Mouse (Mus musculus): ENCODE data around the gene Kbtbd13. TPM values are rescaled to one million over a fixed set of nuclear protein-coding genes. Genes with fewer than 3 reads are reported as not detected.

The Kbtbd13 gene
- polyA plus RNA-seq (2015; fragmentation: Nextera tagmentation; extraction: Ambion mirVana) = 0.32 and 0.47 TPM in 2 replicates

- Histone ChIP-seq H3K4me3 (peak within 1 kb of the TSS; percentile 41), H3K4me2 (peak within 1 kb of the TSS; percentile 58), H3K27me3 (peaks cover 56% of the 10 kb centered on the region), H3K27ac (replicated peaks) (no peak within 1 kb of the TSS), H3K9me3 (no peaks in the 10 kb centered on the region), H3K9ac (peak within 1 kb of the TSS; percentile 45), H3K36me3 (no peaks in the 10 kb centered on the region), H3K4me1 (replicated peaks) (peaks cover 10% of the 10 kb centered on the region)
- ATAC-seq (ENCODE audit: low read depth) = no peak
- WGBS = 39% methylated on average over 8 of the region's 8 CpGs
Measured at GRCm38 (mm10) chr9:65391613-65391964, at the start of gene Kbtbd13. Gene Kbtbd13, minus strand, starts transcription at chr9:65391652.

- ATAC-seq (ENCODE audit: low read depth) = peak; percentile 92
- peaks cover 17% of the 10 kb centered on the region for H3K4me1 ChIP-seq (replicated peaks)
- no peaks in the 10 kb centered on the region for H3K9me3 ChIP-seq
- peak within 1 kb of the TSS; percentile 91 for H3K9ac ChIP-seq
- WGBS = under 1% methylated on average over 54 of the region's 54 CpGs
- peaks cover 17% of the 10 kb centered on the region for H3K36me3 ChIP-seq
- no peaks in the 10 kb centered on the region for H3K27me3 ChIP-seq
- H3K27ac ChIP-seq (replicated peaks) = 0 out of 2 replicates have a peak within 1 kb of the TSS, but pooled peaks have one; percentile 46
- H3K4me2 ChIP-seq = peak within 1 kb of the TSS; percentile 68
- peak within 1 kb of the TSS; percentile 98 for H3K4me3 ChIP-seq
Measured at GRCm38 (mm10) chr9:65435671-65436301, 44.3 kb upstream of the Kbtbd13 start, which contains the start of gene Mtfmt. Gene Mtfmt, plus strand, starts transcription at chr9:65435782.

DNA sequence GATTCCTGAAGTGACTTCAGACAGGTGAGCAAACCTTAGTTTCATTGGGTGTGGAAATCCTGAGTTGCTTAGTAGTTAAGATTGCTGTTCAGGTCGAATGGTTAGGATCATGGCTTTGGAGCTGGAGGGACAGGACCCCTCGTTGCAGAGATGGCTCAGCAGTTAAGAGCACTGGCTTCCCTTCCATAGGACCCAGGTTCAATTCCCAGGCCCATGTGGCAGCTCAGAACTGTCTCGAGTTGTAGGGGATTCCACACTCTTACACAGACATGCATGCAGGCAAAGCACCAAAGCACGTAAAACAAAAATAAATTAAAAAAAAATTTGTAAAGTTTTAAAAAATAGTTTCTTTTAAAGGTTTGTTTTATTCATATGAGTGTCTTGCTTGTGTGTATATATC lies 43.8 kb upstream of the Kbtbd13 start:
- Histone ChIP-seq H3K27me3 (no peaks in the 10 kb centered on the region), H3K4me3 (0 out of 2 replicates have a peak overlapping the region, but pooled peaks have one; percentile 98), H3K4me1 (replicated peaks) (peaks cover 17% of the 10 kb centered on the region), H3K9ac (no peak overlapping the region), H3K36me3 (peaks cover 11% of the 10 kb centered on the region), H3K27ac (replicated peaks) (no peak overlapping the region), H3K9me3 (no peaks in the 10 kb centered on the region), H3K4me2 (no peak overlapping the region)
- WGBS = 73% methylated on average over 4 of the region's 4 CpGs
- ATAC-seq (ENCODE audit: low read depth) = peak; percentile 51; the same call in 1 of the 2 replicates

GRCm38 (mm10) chr9:65434140-65434539 lies 42.7 kb upstream of the Kbtbd13 start:
- no peak overlapping the region for H3K4me2 ChIP-seq
- H3K9ac ChIP-seq = no peak overlapping the region
- ATAC-seq (ENCODE audit: low read depth) = no peak
- peaks cover 17% of the 10 kb centered on the region for H3K4me1 ChIP-seq (replicated peaks)
- no peak overlapping the region for H3K27ac ChIP-seq (replicated peaks)
- no peak overlapping the region for H3K4me3 ChIP-seq
- no peaks in the 10 kb centered on the region for H3K9me3 ChIP-seq
- no peaks in the 10 kb centered on the region for H3K27me3 ChIP-seq
- WGBS = 63% methylated on average over 5 of the region's 5 CpGs
- peaks cover 3% of the 10 kb centered on the region for H3K36me3 ChIP-seq

DNA sequence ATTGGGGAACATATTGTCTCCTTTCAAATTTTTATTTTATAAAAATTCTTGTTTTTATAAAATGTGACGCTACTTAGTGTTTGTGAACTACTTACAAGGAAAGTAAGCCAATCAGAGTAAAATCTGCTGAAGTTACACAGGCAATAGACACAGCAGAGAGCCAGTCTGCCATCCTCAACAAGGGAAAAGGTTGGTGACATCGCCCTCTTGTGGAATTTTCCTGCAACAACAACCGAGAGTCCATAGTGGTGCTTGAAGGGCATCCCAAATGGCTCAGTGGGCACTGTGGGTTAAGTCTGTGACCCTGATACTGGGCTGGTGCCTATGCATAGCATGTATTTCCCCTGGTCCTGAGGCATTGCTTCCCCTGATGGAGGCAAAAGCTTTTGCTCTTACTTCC lies 40.8 kb upstream of the Kbtbd13 start:
- Histone ChIP-seq H3K36me3 (no peaks in the 10 kb centered on the region), H3K4me1 (replicated peaks) (peaks cover 11% of the 10 kb centered on the region), H3K9me3 (no peaks in the 10 kb centered on the region), H3K27me3 (no peaks in the 10 kb centered on the region), H3K4me3 (no peak overlapping the region), H3K27ac (replicated peaks) (no peak overlapping the region), H3K4me2 (no peak overlapping the region), H3K9ac (no peak overlapping the region)
- no peak for ATAC-seq (ENCODE audit: low read depth)
- WGBS = 4% methylated on average over 3 of the region's 3 CpGs

DNA sequence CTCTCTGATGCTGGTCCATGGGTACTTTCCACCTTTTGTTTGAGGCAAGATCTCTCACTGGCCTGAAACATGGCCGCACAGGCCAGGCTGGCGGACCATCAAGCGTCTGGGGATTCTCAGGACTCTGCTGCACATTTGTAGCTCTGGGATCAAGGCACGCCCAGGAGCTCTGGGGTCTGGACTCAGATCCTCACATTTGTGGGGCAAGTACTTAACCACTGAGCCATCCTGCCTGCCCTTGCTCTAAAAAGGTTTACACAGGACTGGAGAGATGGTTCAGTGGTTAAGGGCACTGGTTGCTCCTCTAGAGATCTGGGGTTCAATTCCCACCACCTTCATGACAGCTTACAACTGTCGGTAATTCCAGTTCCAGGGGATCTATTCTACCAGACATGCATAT lies 39.5 kb upstream of the Kbtbd13 start:
- no peaks in the 10 kb centered on the region for H3K36me3 ChIP-seq
- H3K9ac ChIP-seq = no peak overlapping the region
- H3K9me3 ChIP-seq = no peaks in the 10 kb centered on the region
- no peaks in the 10 kb centered on the region for H3K27me3 ChIP-seq
- ATAC-seq (ENCODE audit: low read depth) = no peak
- WGBS = 90% methylated on average over 5 of the region's 5 CpGs
- no peak overlapping the region for H3K27ac ChIP-seq (replicated peaks)
- no peaks in the 10 kb centered on the region for H3K4me1 ChIP-seq (replicated peaks)
- no peak overlapping the region for H3K4me2 ChIP-seq
- no peak overlapping the region for H3K4me3 ChIP-seq

DNA sequence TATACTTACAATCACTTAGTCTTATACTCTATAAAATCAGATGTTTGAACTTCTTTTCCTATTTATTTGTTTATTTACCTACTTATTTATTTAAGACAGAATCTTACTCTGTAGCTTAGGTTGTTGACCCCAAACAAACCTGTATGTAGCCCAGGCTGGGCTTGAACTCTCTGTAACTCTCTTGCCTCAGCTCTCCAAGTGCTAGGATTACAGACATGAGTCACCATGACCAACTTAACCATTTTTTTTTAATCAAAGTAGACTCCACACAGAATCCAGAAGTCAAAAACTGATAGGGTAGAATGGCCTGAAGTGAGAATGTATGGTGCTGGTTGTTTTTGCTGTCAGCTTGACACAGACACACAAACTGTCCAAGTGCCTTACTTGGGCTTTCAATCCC lies 38.9 kb upstream of the Kbtbd13 start:
- no peak overlapping the region for H3K9ac ChIP-seq
- no peaks in the 10 kb centered on the region for H3K27me3 ChIP-seq
- ATAC-seq (ENCODE audit: low read depth) = no peak
- H3K4me2 ChIP-seq = no peak overlapping the region
- H3K9me3 ChIP-seq = no peaks in the 10 kb centered on the region
- no peak overlapping the region for H3K27ac ChIP-seq (replicated peaks)
- no peak overlapping the region for H3K4me3 ChIP-seq
- H3K36me3 ChIP-seq = no peaks in the 10 kb centered on the region
- H3K4me1 ChIP-seq (replicated peaks) = no peaks in the 10 kb centered on the region

DNA sequence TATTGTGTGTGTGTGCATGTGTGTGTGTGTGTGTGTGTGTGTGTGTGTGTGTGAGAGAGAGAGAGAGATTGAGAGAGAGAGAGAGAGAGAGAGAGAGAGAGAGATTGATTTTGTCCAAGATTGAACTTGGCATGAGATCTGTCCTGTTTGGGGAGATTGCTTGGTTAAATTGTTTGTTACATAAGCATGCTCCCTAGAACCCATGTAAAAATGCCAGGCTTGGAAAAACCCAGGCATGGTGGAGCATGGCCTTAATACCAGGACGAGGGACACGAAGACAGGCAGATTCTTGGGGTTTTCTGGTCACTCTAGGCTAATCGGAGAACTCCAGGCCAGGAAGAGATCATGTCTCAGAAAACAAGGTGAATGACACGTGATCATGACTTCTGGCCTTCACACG lies 36.6 kb upstream of the Kbtbd13 start:
- no peak overlapping the region for H3K9ac ChIP-seq
- 91% methylated on average over 5 of the region's 5 CpGs for WGBS
- H3K27me3 ChIP-seq = no peaks in the 10 kb centered on the region
- no peaks in the 10 kb centered on the region for H3K9me3 ChIP-seq
- H3K4me1 ChIP-seq (replicated peaks) = no peaks in the 10 kb centered on the region
- no peak overlapping the region for H3K27ac ChIP-seq (replicated peaks)
- H3K36me3 ChIP-seq = no peaks in the 10 kb centered on the region
- no peak overlapping the region for H3K4me2 ChIP-seq
- ATAC-seq (ENCODE audit: low read depth) = no peak
- no peak overlapping the region for H3K4me3 ChIP-seq

GRCm38 (mm10) chr9:65427511-65427910 lies 36.1 kb upstream of the Kbtbd13 start:
- 75% methylated on average over 2 of the region's 2 CpGs for WGBS
- Histone ChIP-seq H3K9ac (no peak overlapping the region), H3K9me3 (no peaks in the 10 kb centered on the region), H3K27me3 (no peaks in the 10 kb centered on the region), H3K4me3 (no peak overlapping the region), H3K27ac (replicated peaks) (no peak overlapping the region), H3K4me2 (no peak overlapping the region), H3K4me1 (replicated peaks) (no peaks in the 10 kb centered on the region), H3K36me3 (no peaks in the 10 kb centered on the region)
- no peak for ATAC-seq (ENCODE audit: low read depth)

DNA sequence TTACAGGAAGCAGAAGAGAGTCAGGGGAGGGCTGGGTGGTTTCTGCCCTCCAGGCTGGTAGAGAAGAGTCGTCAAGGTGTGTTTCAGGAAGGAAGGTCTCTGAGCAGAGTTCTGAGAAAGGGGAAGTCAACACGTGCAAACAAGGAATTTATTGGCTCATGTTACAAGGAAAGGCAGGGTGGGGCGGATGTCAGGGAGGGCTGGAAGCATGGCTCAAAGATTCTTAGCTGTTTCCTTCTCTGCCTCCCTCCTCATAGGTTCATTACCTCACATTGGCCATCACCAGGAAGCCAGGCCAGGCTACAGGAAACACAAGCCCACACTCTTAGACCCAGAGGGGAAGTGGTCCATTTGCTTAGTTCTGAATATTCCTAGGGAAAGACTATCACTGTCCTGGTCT lies 32.9 kb upstream of the Kbtbd13 start:
- no peaks in the 10 kb centered on the region for H3K4me1 ChIP-seq (replicated peaks)
- no peak overlapping the region for H3K9ac ChIP-seq
- no peak overlapping the region for H3K4me3 ChIP-seq
- no peaks in the 10 kb centered on the region for H3K9me3 ChIP-seq
- no peak for ATAC-seq (ENCODE audit: low read depth)
- no peak overlapping the region for H3K4me2 ChIP-seq
- no peaks in the 10 kb centered on the region for H3K27me3 ChIP-seq
- WGBS = 38% methylated on average over 3 of the region's 3 CpGs
- H3K36me3 ChIP-seq = no peaks in the 10 kb centered on the region
- H3K27ac ChIP-seq (replicated peaks) = no peak overlapping the region

- no peak within 1 kb of the TSS for H3K27ac ChIP-seq (replicated peaks)
- no peak within 1 kb of the TSS for H3K4me3 ChIP-seq
- no peaks in the 10 kb centered on the region for H3K4me1 ChIP-seq (replicated peaks)
- no peak for ATAC-seq (ENCODE audit: low read depth)
- H3K9me3 ChIP-seq = no peaks in the 10 kb centered on the region
- H3K27me3 ChIP-seq = no peaks in the 10 kb centered on the region
- 77% methylated on average over 11 of the region's 11 CpGs for WGBS
- no peak within 1 kb of the TSS for H3K9ac ChIP-seq
- H3K4me2 ChIP-seq = no peak within 1 kb of the TSS
- H3K36me3 ChIP-seq = no peaks in the 10 kb centered on the region
Measured at GRCm38 (mm10) chr9:65422760-65423501, 31.5 kb upstream of the Kbtbd13 start, which contains the start of gene Slc51b. Gene Slc51b, minus strand, starts transcription at chr9:65422955.

GRCm38 (mm10) chr9:65419633-65420032 lies 28.2 kb upstream of the Kbtbd13 start:
- no peak overlapping the region for H3K4me2 ChIP-seq
- H3K4me3 ChIP-seq = no peak overlapping the region
- WGBS = 77% methylated on average over 3 of the region's 3 CpGs
- H3K27me3 ChIP-seq = no peaks in the 10 kb centered on the region
- no peak overlapping the region for H3K9ac ChIP-seq
- ATAC-seq (ENCODE audit: low read depth) = no peak
- no peak overlapping the region for H3K27ac ChIP-seq (replicated peaks)
- H3K4me1 ChIP-seq (replicated peaks) = no peaks in the 10 kb centered on the region
- no peaks in the 10 kb centered on the region for H3K36me3 ChIP-seq
- no peaks in the 10 kb centered on the region for H3K9me3 ChIP-seq

Data from neural tube, embryonic 13.5 days (tissue).